Mouse (Mus musculus): ENCODE data around the gene Tmem206.

DNA sequence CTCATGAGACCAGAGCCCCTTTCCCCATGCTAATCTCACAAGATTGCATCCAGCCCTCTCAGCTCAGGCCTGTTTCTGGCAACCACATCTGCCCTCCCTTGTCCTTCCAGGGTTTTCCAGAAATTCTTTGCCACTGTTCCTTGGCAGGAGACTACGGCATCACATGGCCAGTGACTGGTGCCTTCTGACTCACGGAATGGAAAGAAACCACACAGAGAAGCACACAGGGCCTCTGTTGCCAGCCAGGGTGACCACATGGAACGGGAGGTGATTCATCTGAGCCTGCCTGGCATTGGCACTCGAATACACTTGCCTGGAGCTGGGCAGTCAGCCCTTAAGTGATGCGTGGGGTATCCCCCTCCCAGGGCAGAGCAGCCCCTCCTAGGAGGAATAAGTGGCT is 33.4 kb upstream of the Tmem206 start:
- TF ChIP-seq CTCF (IDR thresholded peaks at IDR 0.05; ENCODE audit: low read depth, low read length) (no peak), POLR2A (IDR thresholded peaks at IDR 0.05; ENCODE audit: insufficient read depth, low read length) (no peak)

Measured in ES-Bruce4 (cell line).